Mouse (Mus musculus): ENCODE data around the gene Strn.

GRCm38 (mm10) chr17:78767546-78767945, 30.6 kb upstream of the Strn start:
- TF ChIP-seq CTCF (IDR thresholded peaks at IDR 0.05; ENCODE audit: low read depth, low read length) (no peak), POLR2AphosphoS5 (IDR thresholded peaks at IDR 0.05; ENCODE audit: insufficient replicate concordance, low read depth, low read length) (no peak), GATA1 (IDR thresholded peaks at IDR 0.05; ENCODE audit: borderline replicate concordance, low read length) (no peak), TAL1 (conservative IDR thresholded peaks at IDR 0.05; ENCODE audit: low read depth, low read length) (no peak), GATA2 (IDR thresholded peaks at IDR 0.05; ENCODE audit: borderline replicate concordance, low read depth, low read length) (no peak)

Data from G1E (cell line).